Mouse (Mus musculus): Measurements from ENCODE around the gene Rab19. TPM values are rescaled to one million over a fixed set of nuclear protein-coding genes. Genes with fewer than 3 reads are reported as not detected.
A peak's percentile ranks its signal among the peaks of the same experiment; 100 is the strongest.
"Not testable (repeated sequence)": the region's sequence is repeated elsewhere in the genome, so short reads cannot be mapped to it uniquely, and the experiment has no call there.

The Rab19 gene
- polyA plus RNA-seq, 1 experiment from 2014 or later: 0.37 TPM

DNA sequence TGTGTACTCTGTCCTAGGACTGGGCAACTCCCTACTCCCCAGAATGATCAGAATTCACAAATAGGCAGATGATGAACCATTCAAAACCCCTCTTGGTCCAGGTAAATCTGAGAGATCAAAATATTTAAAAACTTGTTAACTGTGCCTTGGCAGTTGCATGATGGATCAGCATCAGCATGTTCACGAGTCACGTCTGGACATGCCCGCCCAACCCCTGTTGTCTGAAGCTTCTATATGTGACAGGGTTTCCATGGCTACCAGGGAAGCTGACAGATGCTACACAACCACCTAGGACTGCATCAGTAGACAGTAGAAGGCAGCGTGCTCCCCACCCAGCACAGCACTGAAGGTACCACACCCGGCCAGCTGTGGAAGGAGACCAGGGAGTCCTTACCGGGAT is 32.0 kb upstream of the Rab19 start:
- no peaks in the 10 kb centered on the region for H3K9me3 ChIP-seq (replicated peaks)
- no peak overlapping the region for H3K4me3 ChIP-seq (replicated peaks)
- 76% methylated on average over 6 of the region's 6 CpGs for WGBS (ENCODE audit: insufficient replicate concordance)
- H3K27ac ChIP-seq (replicated peaks): no peak overlapping the region
- H3K4me2 ChIP-seq: no peak overlapping the region
- H3K27me3 ChIP-seq: 0 out of 2 replicates have a peak, but pooled peaks cover 6% of the 10 kb centered on the region
- H3K36me3 ChIP-seq (replicated peaks): peaks cover 23% of the 10 kb centered on the region; the same call in 1 of the 2 replicates
- ATAC-seq (ENCODE audit: insufficient read depth): no peak
- H3K4me1 ChIP-seq (replicated peaks): no peaks in the 10 kb centered on the region
- no peak overlapping the region for H3K9ac ChIP-seq

DNA sequence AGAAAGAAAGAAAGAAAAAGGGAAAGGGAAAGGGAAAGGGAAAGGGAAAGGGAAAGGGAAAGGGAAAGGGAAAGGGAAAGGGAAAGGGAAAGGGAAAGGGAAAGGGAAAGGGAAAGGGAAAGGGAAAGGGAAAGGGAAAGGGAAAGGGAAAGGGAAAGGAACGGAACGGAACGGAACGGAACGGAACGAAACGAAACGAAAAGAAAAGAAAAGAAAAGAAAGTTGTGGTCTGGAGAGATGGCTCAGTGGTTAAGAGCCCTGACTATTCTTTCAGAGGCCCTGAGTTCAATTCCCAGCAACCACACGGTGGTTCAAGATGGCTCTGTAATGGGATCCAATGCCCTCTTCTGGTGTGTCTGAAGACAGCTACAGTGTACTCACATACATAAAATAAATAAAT is 21.8 kb upstream of the Rab19 start:
- not testable (repeated sequence) for ATAC-seq (ENCODE audit: insufficient read depth); H3K9me3 ChIP-seq (replicated peaks); H3K27me3 ChIP-seq; H3K4me1 ChIP-seq (replicated peaks); H3K4me2 ChIP-seq; H3K27ac ChIP-seq (replicated peaks); H3K4me3 ChIP-seq (replicated peaks); H3K9ac ChIP-seq
- 89% methylated on average over 9 of the region's 9 CpGs for whole genome bisulfite sequencing (ENCODE audit: insufficient replicate concordance)
- 0 out of 2 replicates have a peak, but pooled peaks cover 13% of the 10 kb centered on the region for H3K36me3 ChIP-seq (replicated peaks)

- H3K36me3 ChIP-seq (replicated peaks): 0 out of 2 replicates have a peak, but pooled peaks cover 8% of the 10 kb centered on the region
- no peak overlapping the region for H3K4me3 ChIP-seq (replicated peaks)
- no peaks in the 10 kb centered on the region for H3K9me3 ChIP-seq (replicated peaks)
- H3K4me2 ChIP-seq: no peak overlapping the region
- no peaks in the 10 kb centered on the region for H3K4me1 ChIP-seq (replicated peaks)
- H3K27me3 ChIP-seq: no peaks in the 10 kb centered on the region
- ATAC-seq (ENCODE audit: insufficient read depth): no peak
- H3K27ac ChIP-seq (replicated peaks): no peak overlapping the region
- no peak overlapping the region for H3K9ac ChIP-seq
- WGBS (ENCODE audit: insufficient replicate concordance): 78% methylated on average over 2 of the region's 2 CpGs
These were observed 18.3 kb upstream of the Rab19 start for GRCm38 (mm10) chr6:39362684-39363083.

- Histone ChIP-seq H3K36me3 (replicated peaks) (0 out of 2 replicates have a peak, but pooled peaks cover 4% of the 10 kb centered on the region), H3K4me1 (replicated peaks) (peaks cover 3% of the 10 kb centered on the region; the same call in 1 of the 2 replicates), H3K9me3 (replicated peaks) (no peaks in the 10 kb centered on the region), H3K4me3 (replicated peaks) (no peak overlapping the region), H3K4me2 (no peak overlapping the region), H3K27me3 (peaks cover 11% of the 10 kb centered on the region), H3K9ac (no peak overlapping the region), H3K27ac (replicated peaks) (no peak overlapping the region)
- 59% methylated on average over 3 of the region's 3 CpGs for WGBS (ENCODE audit: insufficient replicate concordance)
- no peak for ATAC-seq (ENCODE audit: insufficient read depth)
These were observed 11.3 kb upstream of the Rab19 start for GRCm38 (mm10) chr6:39369631-39370030.

DNA sequence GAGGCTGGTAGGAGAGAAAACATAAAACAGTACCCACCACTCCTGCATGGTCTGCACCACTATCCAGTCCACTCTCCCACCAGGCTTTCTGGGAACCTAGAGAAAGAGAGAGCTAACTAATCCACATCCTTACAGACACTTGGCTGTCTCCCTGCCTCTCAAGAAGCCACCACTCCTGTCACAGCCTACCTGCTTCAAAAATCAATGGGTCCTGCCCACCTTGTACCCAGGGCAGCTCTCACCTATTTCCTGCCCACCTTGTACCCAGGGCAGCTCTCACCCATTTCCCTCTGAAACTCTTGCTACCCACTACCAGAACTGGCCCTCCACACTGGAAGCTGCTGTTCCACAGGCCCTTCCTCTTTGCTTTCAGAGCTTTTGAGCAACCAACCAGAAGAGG is 8.9 kb upstream of the Rab19 start:
- Histone ChIP-seq H3K27me3 (peaks cover 23% of the 10 kb centered on the region), H3K4me2 (no peak overlapping the region), H3K27ac (replicated peaks) (no peak overlapping the region), H3K9me3 (replicated peaks) (no peaks in the 10 kb centered on the region), H3K4me1 (replicated peaks) (peaks cover 19% of the 10 kb centered on the region), H3K36me3 (replicated peaks) (no peaks in the 10 kb centered on the region), H3K9ac (no peak overlapping the region), H3K4me3 (replicated peaks) (no peak overlapping the region)
- no peak for ATAC-seq (ENCODE audit: insufficient read depth)

DNA sequence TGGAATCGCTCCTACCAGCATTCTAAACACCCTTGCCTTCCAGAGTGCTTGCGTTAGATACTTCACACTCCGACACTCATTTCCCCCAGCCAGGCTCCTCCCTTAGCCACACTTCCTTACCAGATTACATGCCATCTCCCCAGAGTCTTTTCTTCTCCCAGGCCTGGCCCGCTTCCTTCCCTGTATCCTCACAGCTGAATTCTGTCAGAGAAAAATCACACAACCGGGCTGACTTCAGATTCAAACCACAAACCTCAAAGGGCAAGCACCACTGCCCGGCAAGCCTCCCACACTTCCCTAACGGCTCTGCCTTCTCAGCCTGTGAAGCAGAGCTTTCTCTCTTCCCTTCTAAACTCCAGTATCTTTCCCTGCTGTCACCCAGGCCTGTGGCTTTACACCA is 8.2 kb upstream of the Rab19 start:
- peaks cover 27% of the 10 kb centered on the region for H3K27me3 ChIP-seq
- no peak for ATAC-seq (ENCODE audit: insufficient read depth)
- 11% methylated on average over 7 of the region's 7 CpGs for WGBS (ENCODE audit: insufficient replicate concordance)
- no peak overlapping the region for H3K27ac ChIP-seq (replicated peaks)
- no peaks in the 10 kb centered on the region for H3K9me3 ChIP-seq (replicated peaks)
- peaks cover 25% of the 10 kb centered on the region for H3K4me1 ChIP-seq (replicated peaks)
- H3K36me3 ChIP-seq (replicated peaks): no peaks in the 10 kb centered on the region
- H3K9ac ChIP-seq: no peak overlapping the region
- no peak overlapping the region for H3K4me3 ChIP-seq (replicated peaks)
- no peak overlapping the region for H3K4me2 ChIP-seq

GRCm38 (mm10) chr6:39373301-39373955 is 7.5 kb upstream of the Rab19 start:
- no peak for ATAC-seq (ENCODE audit: insufficient read depth)
- H3K4me2 ChIP-seq: no peak overlapping the region
- no peak overlapping the region for H3K9ac ChIP-seq
- H3K36me3 ChIP-seq (replicated peaks): no peaks in the 10 kb centered on the region
- no peak overlapping the region for H3K4me3 ChIP-seq (replicated peaks)
- 61% methylated on average over 4 of the region's 4 CpGs for WGBS (ENCODE audit: insufficient replicate concordance)
- H3K27me3 ChIP-seq: peaks cover 30% of the 10 kb centered on the region
- H3K27ac ChIP-seq (replicated peaks): no peak overlapping the region
- peaks cover 27% of the 10 kb centered on the region for H3K4me1 ChIP-seq (replicated peaks)
- no peaks in the 10 kb centered on the region for H3K9me3 ChIP-seq (replicated peaks)

DNA sequence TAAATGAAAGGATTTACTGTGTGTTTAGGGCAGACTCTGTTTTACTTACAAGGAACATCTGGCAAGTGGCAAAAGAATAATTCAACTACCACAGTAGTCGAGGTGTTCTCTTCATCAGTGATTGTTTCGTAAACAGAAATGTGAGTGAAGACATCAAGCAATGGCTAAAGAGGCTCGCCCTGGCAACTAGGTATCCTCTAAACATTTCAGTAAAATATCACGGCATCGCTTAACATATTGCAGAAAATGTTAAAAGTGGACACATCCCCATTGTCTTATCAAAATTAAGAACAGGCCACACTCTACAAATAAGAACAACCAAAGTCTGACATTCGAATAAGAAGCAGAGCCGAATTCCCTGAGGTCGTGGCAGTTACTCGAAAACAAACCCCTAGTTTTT is 4.2 kb upstream of the Rab19 start:
- peaks cover 63% of the 10 kb centered on the region for H3K27me3 ChIP-seq

GRCm38 (mm10) chr6:39377311-39377827 is 3.6 kb upstream of the Rab19 start, which contains the start of gene Slc37a3:
Gene Slc37a3, minus strand, starts transcription at chr6:39377675.
- peak; percentile 78 for ATAC-seq (ENCODE audit: insufficient read depth)
- peak within 1 kb of the TSS; percentile 81 for H3K9ac ChIP-seq
- peaks cover 27% of the 10 kb centered on the region for H3K4me1 ChIP-seq (replicated peaks)
- H3K27ac ChIP-seq (replicated peaks): peak within 1 kb of the TSS; percentile 45; the same call in 1 of the 2 replicates
- H3K4me2 ChIP-seq: peak within 1 kb of the TSS; percentile 97
- H3K9me3 ChIP-seq (replicated peaks): no peaks in the 10 kb centered on the region
- peak within 1 kb of the TSS; percentile 87 for H3K4me3 ChIP-seq (replicated peaks)
- peaks cover 69% of the 10 kb centered on the region for H3K27me3 ChIP-seq
- WGBS (ENCODE audit: insufficient replicate concordance): under 1% methylated on average over 43 of the region's 43 CpGs
- H3K36me3 ChIP-seq (replicated peaks): no peaks in the 10 kb centered on the region

More for the DNA sequence above, 4.2 kb upstream of the Rab19 start:
- Histone ChIP-seq H3K36me3 (replicated peaks) (no peaks in the 10 kb centered on the region), H3K4me3 (replicated peaks) (peak overlapping the region; percentile 87), H3K9ac (peak overlapping the region; percentile 81), H3K9me3 (replicated peaks) (no peaks in the 10 kb centered on the region), H3K27ac (replicated peaks) (no peak overlapping the region), H3K4me1 (replicated peaks) (peaks cover 27% of the 10 kb centered on the region), H3K4me2 (peak overlapping the region; percentile 97)
- no peak for ATAC-seq (ENCODE audit: insufficient read depth)
- WGBS (ENCODE audit: insufficient replicate concordance): 20% methylated on average over 9 of the region's 9 CpGs

GRCm38 (mm10) chr6:39378161-39378835 is 2.7 kb upstream of the Rab19 start:
- H3K27me3 ChIP-seq: peaks cover 78% of the 10 kb centered on the region
- not testable (repeated sequence) for ATAC-seq (ENCODE audit: insufficient read depth)

DNA sequence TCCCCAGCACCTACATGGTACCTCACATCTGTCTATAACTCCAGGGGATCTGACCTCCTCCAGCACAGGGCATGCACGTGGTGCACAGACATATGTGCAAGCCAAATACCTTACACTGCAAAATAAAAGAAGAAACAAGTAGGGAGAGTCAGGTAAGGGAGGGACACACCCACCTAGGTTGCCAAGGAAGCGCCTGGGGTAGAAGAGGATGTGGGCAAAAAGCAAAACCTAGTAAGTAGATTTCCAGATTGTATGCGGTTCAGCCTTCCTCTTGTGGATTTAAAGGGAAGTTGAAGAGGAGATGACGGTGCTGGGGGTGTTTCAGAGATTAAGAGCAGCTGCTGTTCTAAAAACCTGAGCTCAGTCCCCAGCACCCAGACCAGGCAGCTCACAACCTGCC is 1.8 kb upstream of the Rab19 start:
- ATAC-seq (ENCODE audit: insufficient read depth): no peak
- H3K4me2 ChIP-seq: 0 out of 2 replicates have a peak overlapping the region, but pooled peaks have one; percentile 10

More at GRCm38 (mm10) chr6:39378161-39378835, 2.7 kb upstream of the Rab19 start:
- H3K27ac ChIP-seq (replicated peaks); H3K4me3 ChIP-seq (replicated peaks); H3K9ac ChIP-seq; H3K36me3 ChIP-seq (replicated peaks); H3K9me3 ChIP-seq (replicated peaks); H3K4me2 ChIP-seq: not testable (repeated sequence)
- WGBS (ENCODE audit: insufficient replicate concordance): 64% methylated on average over 13 of the region's 13 CpGs
- peaks cover 27% of the 10 kb centered on the region for H3K4me1 ChIP-seq (replicated peaks)

More for the DNA sequence above, 1.8 kb upstream of the Rab19 start:
- H3K4me3 ChIP-seq (replicated peaks): no peak overlapping the region
- WGBS (ENCODE audit: insufficient replicate concordance): 8% methylated on average over 4 of the region's 4 CpGs
- H3K4me1 ChIP-seq (replicated peaks): peaks cover 27% of the 10 kb centered on the region
- H3K27ac ChIP-seq (replicated peaks): no peak overlapping the region
- no peaks in the 10 kb centered on the region for H3K9me3 ChIP-seq (replicated peaks)
- H3K9ac ChIP-seq: no peak overlapping the region
- no peaks in the 10 kb centered on the region for H3K36me3 ChIP-seq (replicated peaks)
- peaks cover 78% of the 10 kb centered on the region for H3K27me3 ChIP-seq

Measured in liver, embryonic 15.5 days (tissue).